Mouse (Mus musculus): Measurements from ENCODE around the gene Abcg8. TPM values are rescaled to one million over a fixed set of nuclear protein-coding genes. Genes with fewer than 3 reads are reported as not detected.

The Abcg8 gene
- polyA plus RNA-seq, 1 experiment from 2014 or later, result 0.20 TPM

DNA sequence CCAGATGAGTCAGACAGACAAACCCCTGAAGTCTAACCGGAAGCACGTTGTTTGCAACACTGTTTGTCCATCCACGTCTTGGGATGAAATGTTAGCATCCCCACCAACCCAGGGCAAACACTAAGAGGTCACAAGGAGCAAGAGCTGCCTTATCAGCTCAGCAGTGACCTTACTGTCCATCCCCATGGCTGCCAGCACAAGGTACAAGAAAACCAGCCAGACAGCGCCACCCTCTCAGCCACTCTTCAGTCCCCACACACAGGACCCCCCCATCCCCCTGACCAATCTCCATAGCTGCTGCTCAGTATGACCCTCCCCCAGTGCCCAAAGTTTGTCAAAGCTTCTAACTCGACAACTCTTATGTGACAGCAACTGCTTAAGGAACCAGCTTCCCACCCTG, 41.3 kb downstream of the Abcg8 start:
- Histone ChIP-seq H3K27ac (ENCODE audit: low read length) (no peak overlapping the region), H3K4me1 (ENCODE audit: control insufficient read depth, insufficient read depth, low read length) (0 out of 2 replicates have a peak, but pooled peaks cover 3% of the 10 kb centered on the region), H3K27me3 (ENCODE audit: control insufficient read depth, insufficient read depth, low read length) (no peaks in the 10 kb centered on the region), H3K4me3 (ENCODE audit: low read depth, low read length) (no peak overlapping the region), H3K9me3 (ENCODE audit: control insufficient read depth, low read depth, low read length) (no peaks in the 10 kb centered on the region), H3K4me2 (replicated peaks; ENCODE audit: low read depth, low read length) (no peak overlapping the region), H3K9ac (replicated peaks; ENCODE audit: low read depth, low read length) (no peak overlapping the region), H3K36me3 (ENCODE audit: control insufficient read depth, insufficient read depth, low read length) (peaks cover 13% of the 10 kb centered on the region; the same call in 1 of the 2 replicates)
- 77% methylated on average over 5 of the region's 5 CpGs for WGBS
- ATAC-seq (ENCODE audit: insufficient number of reproducible peaks, insufficient read depth, low FRiP score, low read depth), result no peak

DNA sequence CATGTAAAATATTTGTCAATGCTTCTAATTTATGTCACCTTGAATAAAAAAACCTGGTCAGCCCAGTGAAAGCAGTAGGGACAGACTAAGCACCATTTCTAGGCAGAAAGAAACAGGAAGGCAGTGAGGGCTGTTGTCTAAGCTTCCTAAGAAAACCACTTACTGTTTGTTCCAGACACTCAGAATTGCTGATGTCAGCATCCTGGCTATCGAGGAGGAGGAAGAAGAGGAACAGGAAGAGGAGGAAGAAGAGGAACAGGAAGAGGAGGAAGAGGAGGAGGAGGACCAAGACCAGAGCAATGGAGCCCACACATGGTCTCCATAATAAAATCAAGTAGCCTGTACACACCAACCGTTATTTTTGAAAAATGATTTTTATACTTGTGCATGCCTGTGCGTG, 43.0 kb downstream of the Abcg8 start:
- H3K27me3 ChIP-seq (ENCODE audit: control insufficient read depth, insufficient read depth, low read length), result no peaks in the 10 kb centered on the region
- no peak for ATAC-seq (ENCODE audit: insufficient number of reproducible peaks, insufficient read depth, low FRiP score, low read depth)
- H3K4me1 ChIP-seq (ENCODE audit: control insufficient read depth, insufficient read depth, low read length), result 0 out of 2 replicates have a peak, but pooled peaks cover 3% of the 10 kb centered on the region
- peaks cover 16% of the 10 kb centered on the region; the same call in 1 of the 2 replicates for H3K36me3 ChIP-seq (ENCODE audit: control insufficient read depth, insufficient read depth, low read length)
- 80% methylated on average over 3 of the region's 3 CpGs for WGBS
- H3K9ac ChIP-seq (replicated peaks; ENCODE audit: low read depth, low read length), result no peak overlapping the region
- no peaks in the 10 kb centered on the region for H3K9me3 ChIP-seq (ENCODE audit: control insufficient read depth, low read depth, low read length)
- no peak overlapping the region for H3K4me3 ChIP-seq (ENCODE audit: low read depth, low read length)
- H3K4me2 ChIP-seq (replicated peaks; ENCODE audit: low read depth, low read length), result no peak overlapping the region
- no peak overlapping the region for H3K27ac ChIP-seq (ENCODE audit: low read length)

DNA sequence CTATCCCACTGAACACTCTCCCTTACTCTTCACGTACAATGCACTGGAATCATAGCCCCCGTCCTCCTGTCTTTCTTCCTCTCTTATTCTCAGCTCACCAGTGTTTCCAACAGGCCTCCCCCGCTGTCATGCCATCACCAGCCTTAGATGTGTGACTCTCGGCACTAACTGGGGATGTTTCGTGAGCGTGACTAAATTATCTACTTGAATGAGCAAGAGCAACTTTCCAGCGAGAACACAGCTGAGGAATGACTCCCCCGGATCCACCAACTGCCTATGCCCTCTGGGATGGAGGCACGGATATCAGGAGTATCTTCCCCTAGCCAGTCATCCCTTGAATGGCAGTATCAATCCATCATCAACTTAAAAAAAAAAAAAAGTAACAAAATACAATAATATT, 47.9 kb downstream of the Abcg8 start:
- no peaks in the 10 kb centered on the region for H3K4me1 ChIP-seq (ENCODE audit: control insufficient read depth, insufficient read depth, low read length)
- H3K4me2 ChIP-seq (replicated peaks; ENCODE audit: low read depth, low read length), result no peak overlapping the region
- H3K27me3 ChIP-seq (ENCODE audit: control insufficient read depth, insufficient read depth, low read length), result no peaks in the 10 kb centered on the region
- no peak overlapping the region for H3K9ac ChIP-seq (replicated peaks; ENCODE audit: low read depth, low read length)
- WGBS, result 93% methylated on average over 9 of the region's 9 CpGs
- no peaks in the 10 kb centered on the region for H3K9me3 ChIP-seq (ENCODE audit: control insufficient read depth, low read depth, low read length)
- peaks cover 18% of the 10 kb centered on the region; the same call in 1 of the 2 replicates for H3K36me3 ChIP-seq (ENCODE audit: control insufficient read depth, insufficient read depth, low read length)
- no peak overlapping the region for H3K27ac ChIP-seq (ENCODE audit: low read length)
- no peak overlapping the region for H3K4me3 ChIP-seq (ENCODE audit: low read depth, low read length)
- no peak for ATAC-seq (ENCODE audit: insufficient number of reproducible peaks, insufficient read depth, low FRiP score, low read depth)

DNA sequence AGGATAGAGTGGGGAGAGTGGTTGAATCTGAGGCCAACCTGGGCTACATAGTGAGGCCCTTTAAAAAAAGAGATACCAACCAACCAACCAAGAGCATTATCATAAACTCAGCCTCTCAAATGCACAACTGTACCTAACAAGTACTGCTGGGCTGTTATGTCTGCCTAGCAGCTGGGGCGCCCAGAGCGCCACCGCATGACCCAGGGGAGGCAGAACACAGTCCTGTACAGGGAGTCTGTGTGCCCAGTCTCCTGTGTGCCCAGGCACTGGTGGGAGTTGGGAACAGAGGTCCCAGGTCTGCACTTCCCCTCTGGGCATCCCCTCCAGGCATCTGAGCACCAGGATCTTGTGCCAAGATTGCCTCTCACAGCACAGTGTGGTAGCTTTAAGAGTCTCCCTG, 49.1 kb downstream of the Abcg8 start:
- Histone ChIP-seq H3K36me3 (ENCODE audit: control insufficient read depth, insufficient read depth, low read length) (peaks cover 18% of the 10 kb centered on the region; the same call in 1 of the 2 replicates), H3K4me3 (ENCODE audit: low read depth, low read length) (no peak overlapping the region), H3K4me1 (ENCODE audit: control insufficient read depth, insufficient read depth, low read length) (no peaks in the 10 kb centered on the region), H3K4me2 (replicated peaks; ENCODE audit: low read depth, low read length) (no peak overlapping the region), H3K27ac (ENCODE audit: low read length) (no peak overlapping the region), H3K9me3 (ENCODE audit: control insufficient read depth, low read depth, low read length) (no peaks in the 10 kb centered on the region), H3K9ac (replicated peaks; ENCODE audit: low read depth, low read length) (no peak overlapping the region), H3K27me3 (ENCODE audit: control insufficient read depth, insufficient read depth, low read length) (no peaks in the 10 kb centered on the region)
- WGBS, result 100% methylated on average over 3 of the region's 3 CpGs
- ATAC-seq (ENCODE audit: insufficient number of reproducible peaks, insufficient read depth, low FRiP score, low read depth), result no peak

DNA sequence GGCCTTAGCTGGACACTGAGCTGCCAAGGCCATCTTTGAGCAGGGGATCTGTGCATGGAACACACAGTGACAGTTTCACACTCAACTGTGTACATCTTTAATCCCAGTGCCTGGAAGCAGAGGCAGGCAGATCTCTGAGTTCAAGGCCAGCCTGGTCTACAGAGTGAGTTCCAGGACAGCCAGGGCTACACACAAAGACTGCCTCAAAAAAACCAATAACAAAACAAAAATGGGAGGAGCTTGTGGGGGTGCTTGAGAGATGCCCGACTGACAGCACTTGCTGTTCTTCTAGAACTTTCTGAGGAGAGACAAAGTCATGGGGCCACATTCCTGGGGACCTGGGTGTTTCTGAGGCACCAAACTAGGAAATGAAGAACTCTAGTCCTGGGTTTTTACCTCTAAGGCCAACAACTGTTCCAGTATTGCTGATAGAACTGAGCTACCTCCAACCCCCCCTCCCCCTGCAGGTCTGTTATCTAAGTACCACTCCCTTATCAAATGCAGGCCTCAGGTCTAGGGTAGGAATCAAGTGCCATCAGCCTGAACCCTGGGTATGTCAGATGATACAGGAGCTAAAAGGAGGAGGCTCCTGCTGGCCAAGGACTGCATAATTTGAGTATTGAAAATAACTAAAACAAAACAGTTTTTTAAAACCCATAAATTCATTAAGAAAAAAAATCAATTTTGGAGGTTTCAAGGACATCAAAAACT, 52.3 kb downstream of the Abcg8 start:
- H3K4me2 ChIP-seq (replicated peaks; ENCODE audit: low read depth, low read length), result no peak overlapping the region
- H3K4me3 ChIP-seq (ENCODE audit: low read depth, low read length), result no peak overlapping the region
- WGBS, result 65% methylated on average over 1 of the region's 1 CpGs
- H3K27ac ChIP-seq (ENCODE audit: low read length), result no peak overlapping the region
- peaks cover 14% of the 10 kb centered on the region; the same call in 1 of the 2 replicates for H3K36me3 ChIP-seq (ENCODE audit: control insufficient read depth, insufficient read depth, low read length)
- no peak overlapping the region for H3K9ac ChIP-seq (replicated peaks; ENCODE audit: low read depth, low read length)
- no peaks in the 10 kb centered on the region for H3K9me3 ChIP-seq (ENCODE audit: control insufficient read depth, low read depth, low read length)
- no peaks in the 10 kb centered on the region for H3K27me3 ChIP-seq (ENCODE audit: control insufficient read depth, insufficient read depth, low read length)
- no peaks in the 10 kb centered on the region for H3K4me1 ChIP-seq (ENCODE audit: control insufficient read depth, insufficient read depth, low read length)
- ATAC-seq (ENCODE audit: insufficient number of reproducible peaks, insufficient read depth, low FRiP score, low read depth), result peak; percentile 58; the same call in 1 of the 2 replicates

DNA sequence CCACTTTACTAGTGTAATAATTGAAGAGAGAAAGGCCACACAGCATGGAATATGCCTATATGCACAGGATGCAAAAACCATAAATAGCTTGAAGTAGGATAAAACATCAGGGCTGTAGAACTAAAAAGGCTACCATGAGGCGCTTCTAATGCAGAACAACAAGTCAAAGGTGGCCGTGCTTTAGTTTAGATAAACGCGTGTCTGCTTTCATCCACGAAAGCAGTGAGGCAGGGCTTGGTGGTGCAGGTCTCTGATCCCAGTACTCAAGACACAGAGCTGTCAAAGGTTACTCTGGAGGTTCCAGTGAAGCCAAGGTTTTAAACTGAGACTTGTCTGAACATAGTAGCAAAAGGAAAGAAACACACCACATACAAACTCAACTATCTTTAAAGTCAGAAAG, 53.0 kb downstream of the Abcg8 start:
- no peaks in the 10 kb centered on the region for H3K9me3 ChIP-seq (ENCODE audit: control insufficient read depth, low read depth, low read length)
- H3K4me2 ChIP-seq (replicated peaks; ENCODE audit: low read depth, low read length), result no peak overlapping the region
- H3K36me3 ChIP-seq (ENCODE audit: control insufficient read depth, insufficient read depth, low read length), result peaks cover 14% of the 10 kb centered on the region; the same call in 1 of the 2 replicates
- no peaks in the 10 kb centered on the region for H3K27me3 ChIP-seq (ENCODE audit: control insufficient read depth, insufficient read depth, low read length)
- ATAC-seq (ENCODE audit: insufficient number of reproducible peaks, insufficient read depth, low FRiP score, low read depth), result no peak
- no peak overlapping the region for H3K9ac ChIP-seq (replicated peaks; ENCODE audit: low read depth, low read length)
- H3K4me3 ChIP-seq (ENCODE audit: low read depth, low read length), result no peak overlapping the region
- 92% methylated on average over 5 of the region's 5 CpGs for WGBS
- no peaks in the 10 kb centered on the region for H3K4me1 ChIP-seq (ENCODE audit: control insufficient read depth, insufficient read depth, low read length)
- no peak overlapping the region for H3K27ac ChIP-seq (ENCODE audit: low read length)

DNA sequence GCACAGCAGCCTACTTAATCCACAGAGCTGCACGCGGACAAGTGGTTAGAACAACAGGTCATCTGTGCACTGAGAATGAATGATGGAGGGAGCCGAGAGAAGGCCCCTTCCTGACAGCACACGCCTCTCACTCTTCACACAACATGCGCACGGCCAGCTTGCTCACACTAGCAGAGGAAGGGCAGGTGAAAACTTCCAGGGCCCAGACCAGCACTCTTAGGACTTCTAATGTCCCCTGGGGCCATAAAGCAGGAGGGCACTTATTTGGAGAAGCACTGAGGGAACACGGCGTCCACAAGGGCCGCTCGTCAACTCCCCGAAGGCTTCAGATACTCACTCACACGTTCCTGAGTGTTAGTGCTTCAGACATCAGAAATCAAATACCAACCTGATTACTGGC, 55.3 kb downstream of the Abcg8 start:
- Histone ChIP-seq H3K4me1 (ENCODE audit: control insufficient read depth, insufficient read depth, low read length) (no peaks in the 10 kb centered on the region), H3K27ac (ENCODE audit: low read length) (no peak overlapping the region), H3K27me3 (ENCODE audit: control insufficient read depth, insufficient read depth, low read length) (no peaks in the 10 kb centered on the region), H3K36me3 (ENCODE audit: control insufficient read depth, insufficient read depth, low read length) (peaks cover 8% of the 10 kb centered on the region; the same call in 1 of the 2 replicates), H3K4me3 (ENCODE audit: low read depth, low read length) (no peak overlapping the region), H3K9me3 (ENCODE audit: control insufficient read depth, low read depth, low read length) (no peaks in the 10 kb centered on the region), H3K9ac (replicated peaks; ENCODE audit: low read depth, low read length) (no peak overlapping the region), H3K4me2 (replicated peaks; ENCODE audit: low read depth, low read length) (no peak overlapping the region)
- 83% methylated on average over 12 of the region's 12 CpGs for WGBS
- no peak for ATAC-seq (ENCODE audit: insufficient number of reproducible peaks, insufficient read depth, low FRiP score, low read depth)

DNA sequence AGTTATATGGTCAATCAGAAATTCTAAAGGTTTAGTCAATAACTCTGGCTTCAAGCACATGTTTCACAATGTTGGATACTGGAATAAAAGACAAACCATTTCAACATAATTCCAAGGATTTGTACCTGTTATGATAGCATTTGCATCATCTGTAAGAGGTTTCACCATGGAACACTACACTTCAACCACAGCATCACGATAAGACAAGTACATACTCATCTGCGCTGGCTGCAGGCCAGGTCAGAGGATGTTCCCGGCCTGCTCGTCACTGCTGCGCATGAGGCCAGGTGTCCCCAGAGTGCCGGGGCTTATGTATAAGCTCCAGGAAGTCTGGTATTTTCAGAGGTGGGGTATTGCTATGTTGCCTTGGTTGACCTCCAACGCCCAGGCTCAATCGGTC, 56.5 kb downstream of the Abcg8 start:
- H3K27me3 ChIP-seq (ENCODE audit: control insufficient read depth, insufficient read depth, low read length), result no peaks in the 10 kb centered on the region
- H3K4me2 ChIP-seq (replicated peaks; ENCODE audit: low read depth, low read length), result no peak overlapping the region
- no peak overlapping the region for H3K4me3 ChIP-seq (ENCODE audit: low read depth, low read length)
- peaks cover 8% of the 10 kb centered on the region; the same call in 1 of the 2 replicates for H3K36me3 ChIP-seq (ENCODE audit: control insufficient read depth, insufficient read depth, low read length)
- ATAC-seq (ENCODE audit: insufficient number of reproducible peaks, insufficient read depth, low FRiP score, low read depth), result no peak
- 85% methylated on average over 8 of the region's 8 CpGs for WGBS
- no peak overlapping the region for H3K27ac ChIP-seq (ENCODE audit: low read length)
- 0 out of 2 replicates have a peak, but pooled peaks cover 2% of the 10 kb centered on the region for H3K4me1 ChIP-seq (ENCODE audit: control insufficient read depth, insufficient read depth, low read length)
- no peak overlapping the region for H3K9ac ChIP-seq (replicated peaks; ENCODE audit: low read depth, low read length)
- no peaks in the 10 kb centered on the region for H3K9me3 ChIP-seq (ENCODE audit: control insufficient read depth, low read depth, low read length)

All from stomach, embryonic 14.5 days (tissue).